Mouse (Mus musculus) CD4-positive, CD25-positive, alpha-beta regulatory T cell, adult 2 months (primary cell): ENCODE measurements around the gene Lhpp.
A peak's percentile ranks its signal among the peaks of the same experiment; 100 is the strongest.

ENCODE experiments used
- DNase-seq: peaks from one replicate; pipeline ENCODE4 v3.0.0-alpha.2; 2012; ENCODE audit warnings: low read depth, low spot score

The Lhpp gene

DNA sequence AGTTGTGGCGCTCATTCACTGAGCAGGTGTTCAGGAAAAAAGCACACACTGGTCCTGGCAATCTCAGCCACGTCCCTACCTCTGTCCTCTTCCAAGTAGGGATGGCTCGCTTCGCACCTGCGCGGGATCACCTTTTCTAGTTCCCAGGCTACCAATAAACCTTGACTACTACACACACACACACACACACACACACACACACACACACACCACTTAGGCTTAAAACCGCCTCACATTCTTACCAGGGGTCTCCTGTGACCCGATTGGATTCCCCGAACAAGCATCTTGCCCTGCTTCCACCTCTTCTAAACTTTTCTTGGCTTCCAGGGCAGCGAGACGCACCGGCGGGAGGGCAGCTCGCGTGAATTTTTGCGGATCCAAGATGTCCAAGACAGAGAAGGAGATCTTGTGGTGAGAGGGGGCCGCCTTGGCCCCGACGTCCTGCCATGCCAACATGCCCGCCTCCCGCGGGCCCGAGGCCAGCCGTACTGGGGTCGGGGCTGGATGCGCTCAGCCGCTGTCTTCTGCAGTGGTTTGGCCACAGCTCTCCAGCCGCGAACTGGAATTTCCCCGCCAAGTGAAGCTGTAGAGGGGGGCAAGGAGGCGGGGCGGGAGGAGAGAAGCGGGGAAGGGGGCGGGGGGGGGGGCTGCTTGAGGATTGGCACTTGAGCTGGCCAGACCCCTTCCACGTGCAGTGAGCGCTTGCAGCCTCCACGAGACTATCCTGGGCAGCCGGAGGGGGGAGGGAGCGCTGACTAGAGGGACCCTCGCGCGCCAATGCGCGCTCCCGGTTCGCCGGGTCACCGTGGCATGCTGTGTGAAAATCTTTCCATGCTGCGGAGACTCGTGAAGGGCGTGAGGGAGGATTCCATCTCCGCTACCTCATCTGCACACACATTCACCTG lies 11.1 kb upstream of the Lhpp start, which contains the start of gene Nkx1-2:
Gene Nkx1-2, minus strand, starts transcription at position 567 of the 905 bp plus-strand sequence.
- peak; percentile 18 for DNase-seq

DNA sequence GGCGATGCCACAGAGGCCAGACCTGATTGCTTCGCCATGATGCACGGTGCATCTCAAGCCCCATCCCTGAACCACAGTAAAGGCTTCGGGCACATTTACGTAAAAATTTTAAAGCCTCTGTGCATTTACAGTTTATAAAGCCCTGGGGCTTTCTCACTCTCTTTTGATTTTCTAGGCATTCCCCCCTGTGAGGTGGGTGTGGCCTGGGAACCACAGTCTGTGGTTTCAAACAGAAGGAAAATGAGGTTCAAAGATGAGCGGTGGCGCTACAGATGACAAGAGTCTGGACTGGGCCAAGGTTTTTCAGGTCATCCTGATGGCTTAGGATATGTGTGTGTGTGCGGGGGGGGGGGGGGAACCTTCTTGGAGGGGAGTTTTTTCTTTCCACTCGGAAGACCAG lies 10.4 kb upstream of the Lhpp start:
- DNase-seq, result peak; percentile 52

DNA sequence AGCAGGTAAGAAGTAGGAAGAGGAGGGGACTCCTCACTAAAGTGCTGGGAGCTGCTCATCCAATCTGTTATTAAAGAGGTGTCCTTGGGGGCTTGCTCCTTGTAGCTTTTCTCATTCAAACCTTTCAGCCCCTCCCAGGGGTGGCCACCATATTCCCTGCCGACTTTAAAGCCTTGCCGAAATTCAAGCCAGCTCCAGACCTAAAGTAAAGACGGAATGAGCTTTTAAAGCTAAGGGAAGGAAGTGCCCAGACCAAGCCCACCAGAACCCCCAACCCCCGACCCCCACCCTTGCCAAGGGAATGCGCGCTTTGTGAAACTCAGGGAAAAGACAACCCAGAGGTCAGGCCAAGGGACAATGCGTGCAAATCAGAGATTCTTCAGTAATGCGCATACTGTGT lies 9.5 kb upstream of the Lhpp start:
- no peak for DNase-seq

DNA sequence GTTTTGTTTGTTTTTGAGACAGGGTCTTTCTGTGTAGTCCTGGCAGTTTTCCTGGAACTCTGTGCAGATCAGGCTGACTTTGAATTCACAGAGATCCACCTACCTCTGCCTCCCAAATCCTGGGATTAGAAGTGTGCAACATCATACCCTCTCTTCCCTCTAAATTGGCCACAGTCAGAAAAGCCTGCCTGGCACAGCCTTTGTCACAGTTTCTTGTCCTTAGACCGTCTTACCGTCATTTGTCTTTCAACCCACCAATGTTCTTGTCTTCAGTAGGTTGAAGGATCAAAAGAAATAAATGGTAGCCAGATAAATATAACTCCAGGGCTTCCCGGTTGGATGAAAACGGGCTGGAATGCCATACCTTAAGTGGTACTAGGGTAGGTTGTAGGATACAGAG lies 5.7 kb upstream of the Lhpp start:
- DNase-seq, result no peak

DNA sequence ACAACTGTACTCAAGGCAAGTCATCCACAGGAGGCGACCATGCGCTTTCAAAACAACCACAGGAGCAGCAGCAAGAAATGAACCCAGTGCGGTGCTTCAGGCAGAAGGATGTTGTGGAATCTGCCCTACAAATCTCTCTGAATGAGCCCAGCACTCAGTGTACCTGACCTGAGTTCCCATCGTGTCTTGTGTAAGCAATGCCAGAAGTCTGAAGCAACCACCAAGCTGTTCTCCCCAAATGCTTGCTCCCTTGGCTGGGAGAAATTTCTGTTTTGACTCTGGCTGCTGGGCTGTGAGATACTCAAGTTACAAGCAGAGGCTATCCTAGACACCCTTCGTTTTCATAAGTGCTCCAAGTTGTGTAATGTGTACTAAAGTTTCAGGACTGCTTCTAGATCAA lies 4.7 kb upstream of the Lhpp start:
- DNase-seq, result no peak

DNA sequence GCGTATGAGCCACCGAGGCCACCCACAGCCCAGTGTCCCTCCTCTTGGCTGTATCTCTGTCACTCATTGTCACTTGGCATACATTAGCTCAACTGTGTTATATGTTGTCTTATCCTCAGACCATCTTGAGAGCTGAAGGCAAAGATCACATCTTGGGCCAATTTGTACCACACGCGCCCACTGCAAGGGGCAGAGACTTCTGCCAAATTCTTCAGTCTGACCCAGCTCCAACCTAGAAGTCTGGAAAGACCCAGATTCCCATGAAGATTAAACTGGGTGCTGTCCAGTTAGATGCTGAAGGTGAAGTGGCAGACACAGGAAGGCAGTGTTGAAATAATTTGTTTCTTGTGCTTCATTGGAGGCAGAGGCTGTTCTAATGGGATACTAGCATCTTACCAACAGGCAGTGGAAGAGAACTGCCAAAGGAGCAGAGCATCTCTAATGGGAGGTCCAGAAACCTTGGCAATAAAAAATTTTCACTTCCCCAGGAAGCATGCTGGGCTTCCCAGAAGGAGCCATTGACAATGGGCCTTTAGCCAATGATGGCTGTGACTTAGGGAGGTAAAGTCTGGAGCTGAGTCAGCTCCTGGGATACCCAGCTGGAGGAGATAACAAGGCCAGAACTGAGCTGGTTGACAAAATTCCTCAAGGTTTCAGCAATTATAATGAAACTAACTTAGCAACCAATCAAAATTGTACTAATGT lies 2.0 kb upstream of the Lhpp start:
- no peak for DNase-seq

DNA sequence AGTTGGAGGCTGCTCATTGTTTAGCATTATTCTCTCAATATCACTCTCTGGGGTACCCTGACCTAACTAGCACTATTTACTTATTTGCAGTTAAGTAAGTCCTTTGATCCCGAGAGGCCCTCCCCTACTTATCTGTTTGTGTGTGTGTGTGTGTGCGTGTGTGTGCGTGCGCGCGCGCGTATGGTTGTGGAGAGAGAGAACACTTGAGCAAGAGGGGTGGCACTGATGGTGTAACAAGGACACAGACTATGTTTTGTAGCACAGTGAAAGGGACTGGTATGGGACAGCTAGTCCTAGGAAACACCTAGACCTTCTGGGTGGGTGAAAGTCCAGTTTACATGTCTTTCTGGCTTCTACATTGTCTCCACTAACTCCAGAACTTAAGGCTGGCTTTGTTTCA lies 1.1 kb downstream of the Lhpp start:
- no peak for DNase-seq

DNA sequence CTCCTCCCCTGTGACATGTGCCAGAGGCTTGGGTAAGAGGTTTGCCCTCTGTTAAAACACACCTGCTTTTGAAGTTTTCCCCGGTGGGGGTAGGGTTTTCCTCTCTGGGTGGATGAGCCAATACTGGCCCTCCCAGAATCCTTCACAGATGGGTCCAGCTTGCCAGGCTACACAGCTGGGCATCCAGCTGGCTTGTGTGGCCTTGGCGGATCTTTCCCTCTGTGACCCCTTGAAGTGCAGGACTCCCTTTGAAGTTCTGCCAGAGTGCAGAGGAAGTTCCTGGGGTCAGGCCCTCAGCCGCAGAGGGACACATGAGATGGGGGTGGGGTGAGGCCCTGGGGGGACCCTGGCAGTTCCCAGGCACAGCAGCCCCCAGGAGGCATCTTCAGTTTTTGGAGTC lies 4.9 kb downstream of the Lhpp start:
- DNase-seq, result no peak

DNA sequence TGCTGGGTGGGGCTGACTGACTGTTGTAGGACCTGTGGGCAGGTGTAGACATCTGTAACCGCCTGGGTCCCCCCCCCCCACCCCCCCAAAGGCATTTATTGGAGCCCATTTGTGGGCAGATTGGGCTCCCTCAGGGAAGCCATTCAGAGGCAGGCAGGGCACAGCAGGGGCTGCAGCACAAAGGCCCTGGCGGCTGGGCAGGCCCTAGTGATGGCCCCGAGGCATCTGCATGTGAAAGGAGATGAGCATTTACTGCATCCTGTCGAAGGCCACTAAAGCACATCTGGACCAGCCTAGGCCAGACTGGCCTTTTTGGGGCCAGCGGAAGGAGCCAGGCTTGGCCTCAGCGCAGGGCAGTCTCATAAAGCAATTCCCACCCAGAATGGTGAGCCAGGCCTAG lies 6.0 kb downstream of the Lhpp start:
- no peak for DNase-seq

DNA sequence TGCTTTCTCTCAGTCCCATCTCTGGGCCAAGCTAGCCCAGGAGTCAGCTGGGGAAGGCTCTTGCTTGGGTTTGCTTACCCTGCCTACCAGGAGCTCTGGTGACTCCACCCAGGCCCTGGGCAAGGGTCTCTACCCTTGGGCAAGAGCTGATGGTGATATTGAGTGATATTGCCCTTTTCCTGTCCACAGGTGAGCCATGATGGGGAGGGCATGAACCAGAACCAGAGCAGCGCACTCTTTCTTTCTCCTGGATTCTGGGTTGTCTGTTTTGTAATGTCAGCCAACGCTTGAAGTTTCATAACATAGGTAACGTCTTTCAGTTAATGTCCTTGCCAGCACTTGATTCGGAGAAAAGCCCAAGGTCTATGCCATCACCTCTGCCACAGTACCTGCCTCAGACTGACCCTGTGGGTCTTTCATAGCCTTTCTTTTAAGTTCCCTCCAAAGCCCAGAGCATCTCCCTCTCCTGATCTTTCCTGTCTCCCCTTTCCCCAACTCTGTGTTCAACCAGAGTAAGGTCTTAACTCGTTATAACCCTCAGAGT lies 6.7 kb downstream of the Lhpp start:
- DNase-seq, result no peak

DNA sequence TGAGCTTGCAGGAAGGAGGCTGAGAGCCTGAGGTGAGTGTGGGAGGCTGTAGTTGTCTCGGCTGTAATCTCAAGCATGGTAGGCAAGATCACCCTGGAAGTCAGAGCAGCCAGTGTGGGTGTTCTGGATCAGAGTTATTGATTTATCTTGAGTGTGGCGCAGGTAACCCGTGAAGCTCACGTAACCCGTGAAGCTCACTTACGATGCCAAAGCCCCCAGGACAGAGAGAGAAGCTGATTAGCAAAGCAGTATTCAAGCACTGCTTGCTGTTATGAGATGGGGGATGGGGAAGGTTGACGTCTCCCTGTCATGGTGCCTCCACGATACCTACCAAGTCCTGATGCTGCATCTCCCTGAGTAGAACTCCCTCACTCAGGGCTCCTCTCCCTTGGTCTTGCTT lies 9.1 kb downstream of the Lhpp start:
- no peak for DNase-seq

DNA sequence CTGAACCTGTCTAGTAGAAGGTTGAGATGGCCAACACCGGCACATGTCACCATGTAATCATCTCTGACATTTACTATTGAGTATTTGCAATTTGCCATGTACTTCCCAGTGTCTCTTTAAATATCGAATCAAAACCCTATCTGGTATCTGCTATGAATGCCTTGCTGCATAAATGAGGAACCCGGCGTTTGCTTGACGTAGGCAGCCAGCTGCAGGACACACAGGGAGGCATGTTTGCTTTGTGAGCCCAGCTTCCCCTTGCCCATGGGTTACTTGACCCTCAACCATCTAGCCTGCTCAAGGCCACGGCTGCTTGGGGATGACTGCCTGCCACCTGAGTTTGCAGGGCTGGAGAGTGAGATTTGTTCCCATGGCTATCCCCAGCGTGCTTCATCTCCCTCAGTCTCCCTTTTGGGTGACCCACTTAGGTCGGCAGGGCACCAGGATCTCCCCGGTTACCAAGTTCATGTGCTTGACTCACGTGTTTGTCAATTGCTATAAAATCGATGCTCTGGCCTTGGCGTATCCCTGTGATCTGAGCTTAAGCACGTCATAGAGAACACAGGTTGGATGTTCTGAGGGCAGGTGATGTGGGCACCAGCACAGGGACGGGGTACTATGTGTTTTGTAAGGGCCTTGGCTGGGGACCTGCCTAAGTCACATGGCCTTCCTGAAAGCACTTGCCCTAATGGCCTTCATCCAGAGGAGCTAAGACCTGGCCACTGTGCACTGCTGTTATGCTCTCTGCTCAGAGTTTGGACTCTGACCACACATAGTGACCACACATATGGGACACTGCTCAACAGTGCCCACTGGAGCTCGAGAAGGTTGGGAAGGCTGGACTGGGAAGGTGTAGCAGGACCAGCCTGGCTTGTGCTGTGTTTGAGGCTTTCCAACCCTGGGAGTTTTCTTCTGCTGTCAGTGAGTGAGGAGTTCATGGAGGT lies 9.8 kb downstream of the Lhpp start:
- DNase-seq, result no peak

DNA sequence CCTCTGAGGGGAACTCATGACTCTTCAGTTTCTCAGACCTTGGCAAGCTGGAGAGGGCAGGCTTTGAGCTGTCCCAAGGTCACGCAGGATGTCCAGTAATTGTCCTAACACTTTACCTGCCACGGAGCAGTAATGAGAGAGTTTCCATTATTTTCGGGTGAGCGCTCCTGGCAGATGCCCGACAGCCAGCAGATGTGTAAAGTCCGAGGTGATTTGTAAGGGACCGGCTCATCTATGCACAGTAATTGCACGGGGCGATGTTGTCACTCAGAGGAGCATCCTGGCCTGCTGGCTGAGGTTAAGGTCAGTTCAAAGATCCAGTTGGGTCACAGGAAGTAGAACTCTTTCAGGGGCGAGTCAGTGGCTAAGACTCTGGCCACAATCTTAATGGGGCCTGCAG lies 13.7 kb downstream of the Lhpp start:
- DNase-seq, result no peak

DNA sequence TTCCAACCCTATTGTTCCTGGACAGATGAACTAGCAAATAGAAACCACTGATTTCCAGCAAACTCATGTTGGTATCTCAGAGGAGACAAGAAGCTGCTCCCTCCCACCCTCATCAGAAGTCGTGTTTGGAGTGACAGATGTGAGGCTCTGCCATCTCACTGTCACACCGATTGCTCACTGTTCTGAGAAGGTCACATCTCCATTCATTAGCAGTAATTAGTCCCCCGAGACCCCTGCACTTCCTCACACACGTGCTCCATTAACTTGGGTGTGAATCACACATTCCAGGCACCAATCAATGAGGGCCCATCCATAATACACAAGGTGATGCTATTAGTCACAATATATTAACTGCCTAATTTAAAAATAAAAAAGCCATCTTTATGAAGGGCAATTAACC lies 15.7 kb downstream of the Lhpp start:
- no peak for DNase-seq

DNA sequence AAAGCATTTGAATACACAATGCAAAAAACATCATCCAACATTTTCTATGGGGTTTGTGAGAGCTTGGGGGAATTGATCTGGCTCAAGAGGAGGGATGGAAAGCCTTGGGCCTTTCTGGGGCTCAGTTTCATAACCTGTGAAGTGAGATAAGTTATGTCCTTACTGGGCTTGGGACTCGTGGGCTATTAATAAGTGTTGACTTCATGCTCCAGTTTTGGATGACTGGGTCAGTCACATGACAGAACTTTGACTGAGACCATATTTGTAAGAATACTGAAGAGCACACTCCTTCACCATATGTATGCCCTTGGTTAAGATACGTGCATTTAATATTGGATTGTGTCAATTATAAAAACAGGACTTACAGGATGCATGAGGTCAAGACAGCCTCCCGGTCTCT lies 17.0 kb downstream of the Lhpp start:
- DNase-seq, result no peak

DNA sequence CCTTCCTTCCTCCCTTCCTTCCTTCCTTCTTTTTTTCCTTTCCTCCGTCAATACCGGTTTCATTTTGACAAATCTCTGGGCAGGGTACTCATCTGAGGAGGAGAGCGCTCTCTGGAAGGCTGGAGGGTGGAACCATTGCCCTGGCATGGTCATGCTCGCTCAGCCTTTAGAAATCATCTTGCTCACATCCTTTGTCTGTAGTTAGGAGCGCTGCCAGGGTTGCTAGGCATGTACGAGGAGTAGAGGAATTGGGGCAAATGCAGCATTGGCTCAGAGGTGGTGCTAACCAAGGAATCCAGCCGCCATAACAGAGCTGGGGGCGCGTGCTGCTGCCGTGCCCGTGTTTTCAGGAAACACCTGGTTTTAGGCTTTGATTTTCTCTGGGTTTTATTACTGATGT lies 20.9 kb downstream of the Lhpp start:
- DNase-seq, result no peak

DNA sequence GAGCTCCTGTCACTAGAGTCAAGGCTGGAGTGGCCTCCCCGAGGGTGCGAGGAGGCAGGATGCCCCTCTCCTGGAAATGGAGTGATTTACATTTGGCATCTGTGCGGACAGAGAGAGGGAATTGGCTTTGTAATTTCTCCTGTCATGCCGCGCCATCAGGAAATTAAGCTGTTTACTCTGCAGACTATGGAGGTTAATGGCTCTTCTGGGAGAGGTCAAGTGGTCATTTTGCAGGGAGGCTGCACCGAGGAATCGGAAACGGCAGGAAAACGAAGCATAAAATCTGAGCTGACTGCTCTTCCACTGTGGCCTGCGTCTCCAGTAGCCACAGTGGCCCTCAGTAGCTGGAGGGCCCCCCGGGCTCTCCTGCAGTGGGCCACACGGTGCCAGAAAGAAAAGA lies 26.9 kb downstream of the Lhpp start:
- DNase-seq, result no peak

DNA sequence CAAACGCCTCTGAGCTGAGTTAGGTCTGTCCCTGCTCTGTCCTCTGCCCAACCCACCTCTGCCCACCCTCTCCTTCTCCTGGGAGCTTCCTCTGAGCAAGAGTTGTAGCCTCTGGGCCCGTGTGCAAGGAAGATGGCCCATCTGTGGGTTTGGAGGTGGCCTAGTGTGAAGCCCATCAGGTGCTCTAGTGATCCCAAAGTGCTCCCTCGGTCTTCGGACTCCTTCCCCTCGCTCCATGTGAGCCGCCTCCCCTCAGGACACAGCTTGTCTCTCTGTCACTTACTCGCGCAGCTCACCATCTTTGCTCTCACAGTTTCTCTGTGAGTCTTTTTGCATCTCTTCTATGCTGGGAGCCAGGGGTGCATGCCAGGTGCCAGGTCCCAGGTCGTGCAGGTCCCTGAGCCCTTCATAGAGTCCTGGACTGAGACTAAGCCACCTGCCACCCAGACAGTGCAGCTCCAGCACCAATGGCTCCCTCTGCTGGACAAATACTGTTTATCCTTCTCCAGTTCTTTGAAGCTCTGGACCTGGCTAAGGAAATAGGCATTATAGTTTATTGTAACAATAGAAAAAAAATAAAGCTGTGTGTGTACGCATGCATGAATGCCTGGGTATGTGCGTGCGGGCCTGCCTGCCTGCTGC lies 28.1 kb downstream of the Lhpp start:
- DNase-seq, result peak; percentile 70

DNA sequence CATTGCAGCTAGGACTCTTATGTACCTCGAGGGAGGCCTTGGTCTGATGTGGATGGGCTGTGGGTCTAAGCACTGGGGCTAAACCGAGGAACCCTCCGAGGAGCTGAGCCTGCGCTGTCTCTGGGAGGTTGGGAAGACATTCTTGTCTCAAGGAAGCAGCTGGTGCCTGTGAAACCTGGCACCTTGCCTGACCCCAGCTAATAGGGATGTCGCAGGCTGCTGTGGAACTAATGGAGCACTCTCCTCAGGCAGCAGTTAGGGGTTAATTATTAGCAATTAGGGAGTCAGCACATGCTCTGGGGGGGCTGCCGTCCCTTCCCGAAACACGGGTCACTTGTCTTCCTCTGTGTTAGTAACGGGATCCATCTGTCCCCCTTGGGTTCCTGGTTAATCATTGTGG lies 30.5 kb downstream of the Lhpp start:
- DNase-seq, result no peak

DNA sequence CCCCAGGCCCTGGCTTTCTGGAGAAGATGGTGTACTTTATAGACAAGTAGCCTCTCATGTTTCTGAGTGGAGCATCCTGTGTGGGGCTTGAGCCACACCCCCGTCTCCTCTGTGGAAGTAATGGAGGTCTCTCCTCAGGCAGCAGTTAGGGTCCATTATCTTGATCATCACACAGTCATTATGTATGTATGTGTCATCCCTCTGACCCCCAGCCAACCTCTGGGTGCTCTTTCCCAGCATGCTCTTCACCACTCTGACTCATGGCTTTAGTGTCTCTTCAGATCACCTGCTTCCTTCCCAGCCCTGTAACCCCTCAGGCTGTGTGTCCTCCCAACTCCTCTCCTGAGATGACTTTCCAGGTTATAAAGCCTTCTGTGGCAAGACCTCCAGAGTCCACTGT lies 31.2 kb downstream of the Lhpp start:
- DNase-seq, result no peak

DNA sequence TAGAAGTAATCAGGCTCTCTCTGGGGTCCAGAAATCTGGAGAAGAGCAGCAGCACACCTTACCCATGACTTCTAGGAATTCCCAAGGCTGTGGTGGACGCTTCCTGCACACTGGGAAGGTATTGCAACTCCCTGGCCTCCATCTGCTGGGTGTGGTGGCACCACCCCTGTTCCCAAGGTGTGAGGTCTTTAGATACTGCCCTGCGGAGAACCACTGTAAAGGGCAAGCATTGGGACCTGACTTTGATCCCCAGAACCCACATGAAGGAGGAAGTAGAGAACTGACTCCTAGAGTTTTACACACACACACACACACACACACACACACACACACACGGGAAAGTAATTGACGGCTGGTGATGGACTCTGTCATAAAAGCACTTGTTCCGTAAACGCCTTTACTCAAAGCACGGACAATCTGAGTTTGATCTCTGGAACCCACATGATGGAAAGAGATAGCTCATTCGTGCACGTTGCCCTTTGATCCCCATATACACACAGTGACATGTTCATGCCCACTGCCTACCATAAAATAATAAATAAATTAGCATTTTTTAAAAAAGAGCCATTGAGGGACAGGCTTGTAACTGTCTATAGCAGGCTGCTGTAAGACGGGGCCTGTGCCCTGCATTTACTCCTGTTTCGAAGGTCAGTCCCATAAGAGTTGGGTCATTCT lies 34.3 kb downstream of the Lhpp start:
- no peak for DNase-seq
